Mouse (Mus musculus): ENCODE measurements around the gene 1700021F07Rik. TPM values are rescaled to one million over a fixed set of nuclear protein-coding genes. Genes with fewer than 3 reads are reported as not detected.

The 1700021F07Rik gene
- polyA plus RNA-seq, 1 experiment from 2014 or later, result not detected

- H3K27me3 ChIP-seq, result 0 out of 2 replicates have a peak, but pooled peaks cover 3% of the 10 kb centered on the region
- H3K27ac ChIP-seq, result no peak overlapping the region
- H3K4me1 ChIP-seq (replicated peaks), result peaks cover 13% of the 10 kb centered on the region
- no peak overlapping the region for H3K4me2 ChIP-seq
- no peak overlapping the region for H3K9ac ChIP-seq
- WGBS, result 86% methylated on average over 9 of the region's 9 CpGs
- H3K36me3 ChIP-seq, result no peaks in the 10 kb centered on the region
- no peak overlapping the region for H3K4me3 ChIP-seq
- ATAC-seq (ENCODE audit: low FRiP score), result no peak
- H3K9me3 ChIP-seq, result no peaks in the 10 kb centered on the region
Observed at GRCm38 (mm10) chr2:173535886-173536285, 13.5 kb downstream of the 1700021F07Rik start.

GRCm38 (mm10) chr2:173539781-173540180 lies 17.4 kb downstream of the 1700021F07Rik start:
- Histone ChIP-seq H3K27ac (no peak overlapping the region), H3K9me3 (no peaks in the 10 kb centered on the region), H3K9ac (no peak overlapping the region), H3K27me3 (peaks cover 3% of the 10 kb centered on the region; the same call in 1 of the 2 replicates), H3K4me1 (replicated peaks) (peaks cover 13% of the 10 kb centered on the region), H3K4me3 (no peak overlapping the region), H3K4me2 (no peak overlapping the region), H3K36me3 (no peaks in the 10 kb centered on the region)
- ATAC-seq (ENCODE audit: low FRiP score), result no peak
- WGBS, result 45% methylated on average over 15 of the region's 15 CpGs

DNA sequence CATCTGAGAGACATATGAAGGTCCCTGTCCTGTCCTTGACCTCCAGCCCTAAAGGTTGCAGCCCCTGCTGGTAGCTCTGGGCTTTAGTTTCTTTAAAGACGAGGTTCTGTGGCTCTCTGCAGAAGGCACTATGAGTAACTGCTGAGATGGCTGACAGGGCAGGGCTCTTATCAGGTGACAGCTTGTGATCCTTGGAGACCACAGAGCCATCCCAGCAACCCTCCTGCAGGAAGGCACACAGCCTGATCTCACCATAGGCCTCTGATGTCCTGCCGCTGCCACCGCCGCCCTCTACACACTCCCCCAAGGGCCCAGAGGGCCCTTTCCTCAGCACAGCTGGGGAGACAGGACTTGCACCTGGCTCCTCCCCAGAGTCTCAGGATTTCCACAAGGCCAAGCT lies 19.4 kb downstream of the 1700021F07Rik start:
- Histone ChIP-seq H3K9me3 (no peaks in the 10 kb centered on the region), H3K4me2 (no peak overlapping the region), H3K27me3 (peaks cover 6% of the 10 kb centered on the region; the same call in 1 of the 2 replicates), H3K36me3 (no peaks in the 10 kb centered on the region), H3K27ac (no peak overlapping the region), H3K4me3 (no peak overlapping the region), H3K4me1 (replicated peaks) (peaks cover 13% of the 10 kb centered on the region), H3K9ac (no peak overlapping the region)
- 71% methylated on average over 4 of the region's 4 CpGs for WGBS
- no peak for ATAC-seq (ENCODE audit: low FRiP score)

DNA sequence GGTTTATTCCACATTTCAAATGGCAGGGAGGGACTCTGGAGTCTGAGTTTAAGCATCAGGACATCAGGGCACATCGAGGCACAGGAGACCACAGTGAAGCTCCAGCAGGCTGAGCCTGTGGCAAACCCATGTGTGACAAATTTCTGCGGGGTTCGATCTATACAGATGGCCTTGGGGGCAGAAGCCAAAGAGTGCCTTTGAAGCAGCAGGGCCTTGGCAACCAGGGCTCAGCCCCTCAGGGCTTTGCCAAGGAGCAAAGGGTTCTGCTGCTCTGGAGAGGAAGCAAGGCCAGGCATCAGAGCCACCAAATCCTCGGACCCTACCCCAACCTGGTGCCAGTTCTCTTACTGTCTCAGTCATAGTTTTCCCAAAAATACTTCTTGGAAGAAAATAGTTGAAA lies 20.3 kb downstream of the 1700021F07Rik start:
- Histone ChIP-seq H3K27me3 (peaks cover 9% of the 10 kb centered on the region), H3K9ac (no peak overlapping the region), H3K4me3 (no peak overlapping the region), H3K36me3 (no peaks in the 10 kb centered on the region), H3K4me2 (no peak overlapping the region), H3K4me1 (replicated peaks) (peaks cover 13% of the 10 kb centered on the region), H3K27ac (no peak overlapping the region), H3K9me3 (no peaks in the 10 kb centered on the region)
- ATAC-seq (ENCODE audit: low FRiP score), result no peak
- WGBS, result 81% methylated on average over 4 of the region's 4 CpGs

DNA sequence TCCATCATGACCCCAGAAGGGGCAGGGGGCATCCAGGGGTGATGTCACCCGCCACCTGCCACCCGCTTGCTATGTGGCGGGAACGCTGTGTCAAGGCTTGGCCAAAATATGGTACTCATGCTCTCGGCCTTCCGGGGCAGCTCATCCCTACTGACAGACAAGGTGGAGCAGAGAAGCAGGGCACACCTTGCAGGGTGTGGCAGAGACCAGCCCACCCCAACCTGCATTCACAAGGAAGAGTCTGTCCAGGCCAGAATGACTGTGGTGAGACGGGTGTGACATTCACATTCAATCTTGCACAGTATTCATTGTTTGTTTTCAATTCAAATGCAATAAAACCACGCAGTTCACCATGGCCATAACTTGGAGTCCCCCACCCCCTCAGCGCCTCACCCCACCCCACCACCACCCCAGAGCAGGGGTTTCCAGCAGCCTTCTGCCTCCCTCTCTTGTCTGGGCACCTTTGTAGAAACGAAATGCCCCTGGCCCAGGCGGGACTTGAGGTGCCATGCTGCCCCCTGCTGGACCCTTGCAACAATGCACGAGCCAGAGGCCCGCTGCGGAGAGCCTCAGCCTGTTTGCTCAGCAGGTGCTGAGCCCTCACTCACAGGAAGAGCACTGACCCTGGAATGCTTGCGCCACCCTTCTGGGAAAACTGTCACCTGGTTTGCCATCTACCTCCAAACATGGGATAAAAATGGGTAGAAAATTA lies 23.8 kb downstream of the 1700021F07Rik start:
- WGBS, result 45% methylated on average over 15 of the region's 15 CpGs
- Histone ChIP-seq H3K9ac (no peak overlapping the region), H3K27ac (no peak overlapping the region), H3K4me1 (replicated peaks) (peaks cover 9% of the 10 kb centered on the region), H3K27me3 (peaks cover 14% of the 10 kb centered on the region), H3K36me3 (no peaks in the 10 kb centered on the region), H3K9me3 (no peaks in the 10 kb centered on the region), H3K4me2 (no peak overlapping the region), H3K4me3 (no peak overlapping the region)
- peak; percentile 60 for ATAC-seq (ENCODE audit: low FRiP score)

- Histone ChIP-seq H3K27ac (peak overlapping the region; percentile 58), H3K4me2 (no peak overlapping the region), H3K9ac (no peak overlapping the region), H3K9me3 (no peaks in the 10 kb centered on the region), H3K4me3 (no peak overlapping the region), H3K4me1 (replicated peaks) (peaks cover 13% of the 10 kb centered on the region), H3K27me3 (peaks cover 19% of the 10 kb centered on the region), H3K36me3 (no peaks in the 10 kb centered on the region)
- no peak for ATAC-seq (ENCODE audit: low FRiP score)
- WGBS, result 60% methylated on average over 10 of the region's 10 CpGs
Observed at GRCm38 (mm10) chr2:173549236-173549635, 26.9 kb downstream of the 1700021F07Rik start.

GRCm38 (mm10) chr2:173550681-173551080 lies 28.3 kb downstream of the 1700021F07Rik start:
- WGBS, result 82% methylated on average over 6 of the region's 6 CpGs
- no peak for ATAC-seq (ENCODE audit: low FRiP score)
- H3K36me3 ChIP-seq, result no peaks in the 10 kb centered on the region
- H3K9me3 ChIP-seq, result no peaks in the 10 kb centered on the region
- H3K4me3 ChIP-seq, result no peak overlapping the region
- no peak overlapping the region for H3K9ac ChIP-seq
- H3K27me3 ChIP-seq, result peaks cover 30% of the 10 kb centered on the region
- no peak overlapping the region for H3K27ac ChIP-seq
- H3K4me1 ChIP-seq (replicated peaks), result peaks cover 13% of the 10 kb centered on the region
- H3K4me2 ChIP-seq, result no peak overlapping the region

DNA sequence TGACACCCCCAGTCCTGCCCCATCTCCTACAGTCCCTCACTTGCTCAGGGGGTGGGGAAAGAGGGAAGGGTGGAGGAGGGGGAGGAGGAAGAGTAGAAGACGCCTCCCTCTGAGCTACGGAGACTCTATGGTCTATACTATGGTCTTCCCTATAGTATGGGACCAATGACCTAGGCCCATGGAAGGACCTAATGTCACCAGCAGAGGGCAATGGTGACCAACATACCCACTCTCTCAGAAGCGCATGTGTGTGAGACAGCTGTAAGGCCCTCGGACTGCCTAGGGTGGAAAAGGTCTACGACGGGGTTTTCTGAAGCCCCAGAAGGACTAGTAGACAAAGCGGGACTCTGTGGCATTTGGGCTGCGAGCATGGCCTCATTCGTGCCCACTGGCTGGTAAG lies 31.5 kb downstream of the 1700021F07Rik start:
- no peak overlapping the region for H3K9ac ChIP-seq
- peaks cover 23% of the 10 kb centered on the region; the same call in 1 of the 2 replicates for H3K27me3 ChIP-seq
- H3K9me3 ChIP-seq, result no peaks in the 10 kb centered on the region
- H3K4me3 ChIP-seq, result no peak overlapping the region
- no peak overlapping the region for H3K4me2 ChIP-seq
- 46% methylated on average over 9 of the region's 9 CpGs for WGBS
- no peak for ATAC-seq (ENCODE audit: low FRiP score)
- H3K4me1 ChIP-seq (replicated peaks), result peaks cover 12% of the 10 kb centered on the region
- no peak overlapping the region for H3K27ac ChIP-seq
- no peaks in the 10 kb centered on the region for H3K36me3 ChIP-seq

- no peak overlapping the region for H3K9ac ChIP-seq
- no peak overlapping the region for H3K4me3 ChIP-seq
- WGBS, result 82% methylated on average over 12 of the region's 12 CpGs
- H3K9me3 ChIP-seq, result no peaks in the 10 kb centered on the region
- no peak overlapping the region for H3K27ac ChIP-seq
- no peaks in the 10 kb centered on the region for H3K36me3 ChIP-seq
- no peak for ATAC-seq (ENCODE audit: low FRiP score)
- peaks cover 25% of the 10 kb centered on the region; the same call in 1 of the 2 replicates for H3K27me3 ChIP-seq
- H3K4me2 ChIP-seq, result no peak overlapping the region
- H3K4me1 ChIP-seq (replicated peaks), result no peaks in the 10 kb centered on the region
Observed at GRCm38 (mm10) chr2:173558754-173559396, 36.5 kb downstream of the 1700021F07Rik start.

GRCm38 (mm10) chr2:173561851-173562442 lies 39.6 kb downstream of the 1700021F07Rik start:
- H3K9ac ChIP-seq, result no peak overlapping the region
- H3K36me3 ChIP-seq, result no peaks in the 10 kb centered on the region
- H3K27me3 ChIP-seq, result 0 out of 2 replicates have a peak, but pooled peaks cover 8% of the 10 kb centered on the region
- peak; percentile 32; the same call in 1 of the 2 replicates for ATAC-seq (ENCODE audit: low FRiP score)
- no peak overlapping the region for H3K4me3 ChIP-seq
- 44% methylated on average over 5 of the region's 5 CpGs for WGBS
- no peak overlapping the region for H3K27ac ChIP-seq
- peaks cover 4% of the 10 kb centered on the region for H3K4me1 ChIP-seq (replicated peaks)
- H3K9me3 ChIP-seq, result no peaks in the 10 kb centered on the region
- H3K4me2 ChIP-seq, result no peak overlapping the region

DNA sequence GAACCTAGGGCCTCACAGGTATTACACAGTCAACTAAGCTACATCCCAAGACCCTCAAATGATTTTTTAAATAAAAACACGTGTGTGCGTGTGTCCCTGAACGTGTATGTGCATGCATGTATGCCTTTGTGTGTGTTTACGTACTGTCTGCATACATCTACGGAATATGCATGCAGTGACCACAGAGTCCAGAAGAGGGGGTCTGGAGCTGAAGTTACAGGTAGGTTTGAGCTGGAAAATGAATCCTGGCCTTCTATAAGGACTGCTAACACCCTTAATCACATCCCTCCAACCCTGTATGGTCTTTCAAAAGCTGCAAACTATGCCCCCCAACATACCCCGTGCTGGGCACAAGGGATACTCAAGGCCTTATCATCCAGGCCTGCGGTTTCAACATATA lies 41.0 kb downstream of the 1700021F07Rik start:
- Histone ChIP-seq H3K36me3 (no peaks in the 10 kb centered on the region), H3K4me2 (no peak overlapping the region), H3K27ac (no peak overlapping the region), H3K9ac (no peak overlapping the region), H3K27me3 (0 out of 2 replicates have a peak, but pooled peaks cover 8% of the 10 kb centered on the region), H3K4me1 (replicated peaks) (peaks cover 4% of the 10 kb centered on the region), H3K4me3 (no peak overlapping the region), H3K9me3 (no peaks in the 10 kb centered on the region)
- ATAC-seq (ENCODE audit: low FRiP score), result 0 out of 2 replicates have a peak, but pooled peaks have one; percentile 11
- 81% methylated on average over 7 of the region's 7 CpGs for WGBS

GRCm38 (mm10) chr2:173564179-173564578 lies 41.8 kb downstream of the 1700021F07Rik start:
- 61% methylated on average over 9 of the region's 9 CpGs for WGBS
- ATAC-seq (ENCODE audit: low FRiP score), result no peak
- no peak overlapping the region for H3K9ac ChIP-seq
- peaks cover 4% of the 10 kb centered on the region for H3K4me1 ChIP-seq (replicated peaks)
- H3K4me3 ChIP-seq, result no peak overlapping the region
- no peaks in the 10 kb centered on the region for H3K36me3 ChIP-seq
- H3K4me2 ChIP-seq, result no peak overlapping the region
- no peaks in the 10 kb centered on the region for H3K9me3 ChIP-seq
- no peak overlapping the region for H3K27ac ChIP-seq
- H3K27me3 ChIP-seq, result 0 out of 2 replicates have a peak, but pooled peaks cover 8% of the 10 kb centered on the region

All from hindbrain, embryonic 13.5 days (tissue).